Mouse (Mus musculus) CH12.LX (cell line): ENCODE measurements around the gene Mapkapk2. TPM values are rescaled to one million over a fixed set of nuclear protein-coding genes. Genes with fewer than 3 reads are reported as not detected.
A peak's percentile ranks its signal among the peaks of the same experiment; 100 is the strongest.

ENCODE experiments used
- DNase-seq: peaks from one replicate; pipeline ENCODE4 v3.0.0-alpha.2; 2013; ENCODE audit errors: extremely low read depth
- H3K27ac ChIP-seq: 2 replicates; pipeline ENCODE4 v1.5.1; 2012; ENCODE audit warnings: low read depth, mild to moderate bottlenecking, control low read depth, moderate library complexity; ENCODE audit not compliant: insufficient read depth
- H3K27me3 ChIP-seq: replicated peaks from 2 replicates; pipeline ENCODE3; 2012; ENCODE audit warnings: inconsistent platforms
- H3K36me3 ChIP-seq, 2 experiments: replicated peaks in 1 of 2; 2 replicates each; pipeline versions ENCODE3 to v1.6.1; 2012; ENCODE audit warnings: inconsistent platforms in 1 of 2, low read length in 1 of 2, mild to moderate bottlenecking in 1 of 2, mixed read lengths in 1 of 2, moderate library complexity in 1 of 2; ENCODE audit not compliant: control insufficient read depth in 1 of 2, insufficient read depth in 1 of 2
- H3K4me1 ChIP-seq, 2 experiments: 2 replicates each; pipeline ENCODE4 v1.6.1; 2012; ENCODE audit warnings: inconsistent platforms in 1 of 2, moderate library complexity in 1 of 2; ENCODE audit not compliant: insufficient read depth in 2 of 2, control insufficient read depth in 1 of 2
- H3K4me2 ChIP-seq: 2 replicates; pipeline ENCODE4 v1.6.1; 2012; ENCODE audit warnings: low read depth, mild to moderate bottlenecking, control low read depth; ENCODE audit not compliant: poor library complexity, insufficient read depth, severe bottlenecking
- H3K4me3 ChIP-seq, 3 experiments: fragments of 150-350 bp in 1 of 3; sonication (generic) in 1 of 3; replicated peaks in 1 of 3; 2 replicates each; pipeline versions ENCODE3 to v1.5.1; 2011 to 2012; ENCODE audit warnings: low read depth in 2 of 3, low read length in 2 of 3, mild to moderate bottlenecking in 2 of 3, moderate library complexity in 2 of 3, control low read depth in 1 of 3, improper control_type of control experiment in 1 of 3, inconsistent platforms in 1 of 3, mixed read lengths in 1 of 3; ENCODE audit not compliant: poor library complexity in 1 of 3
- H3K79me2 ChIP-seq: replicated peaks from 2 replicates; pipeline ENCODE4 v1.6.1; 2012; ENCODE audit warnings: mild to moderate bottlenecking, moderate library complexity; ENCODE audit not compliant: control insufficient read depth, poor library complexity, insufficient read depth, severe bottlenecking; ENCODE audit errors: extremely low read depth
- H3K9ac ChIP-seq: 2 replicates; pipeline ENCODE4 v1.6.1; 2012; ENCODE audit warnings: low read depth, mild to moderate bottlenecking, control low read depth, moderate library complexity; ENCODE audit not compliant: insufficient read depth
- H3K9me3 ChIP-seq: replicated peaks from 2 replicates; pipeline ENCODE3; 2012; ENCODE audit warnings: low read length, inconsistent platforms, mixed read lengths
- CHD2 ChIP-seq: IDR thresholded peaks from 2 replicates; pipeline ENCODE4 v1.6.1; 2011; ENCODE audit warnings: low read length, improper control_type of control experiment
- E2F4 ChIP-seq: IDR thresholded peaks from 2 replicates; pipeline ENCODE4 v1.6.1; 2011; ENCODE audit warnings: low read depth, low read length, improper control_type of control experiment; ENCODE audit not compliant: insufficient replicate concordance
- ELF1 ChIP-seq: IDR thresholded peaks from 2 replicates; pipeline ENCODE4 v1.6.1; 2014; ENCODE audit warnings: low read depth, mild to moderate bottlenecking, inconsistent platforms, low read length, improper control_type of control experiment
- GABPA ChIP-seq: IDR thresholded peaks from 2 replicates; pipeline ENCODE4 v1.6.1; 2012; ENCODE audit warnings: low read depth, low read length, improper control_type of control experiment, inconsistent platforms; ENCODE audit not compliant: insufficient replicate concordance
- HCFC1 ChIP-seq: IDR thresholded peaks from 2 replicates; pipeline ENCODE4 v1.6.1; 2012; ENCODE audit warnings: low read depth, mild to moderate bottlenecking, inconsistent platforms, low read length, improper control_type of control experiment
- IRF4 ChIP-seq: IDR thresholded peaks from 2 replicates; pipeline ENCODE4 v1.6.1; 2014; ENCODE audit warnings: low read depth, mild to moderate bottlenecking, inconsistent platforms, low read length, improper control_type of control experiment
- JUN ChIP-seq: IDR thresholded peaks from 2 replicates; pipeline ENCODE4 v1.6.1; 2011; ENCODE audit warnings: low read depth, mild to moderate bottlenecking, low read length, improper control_type of control experiment, moderate library complexity; ENCODE audit not compliant: insufficient read depth
- MAX ChIP-seq: IDR thresholded peaks from 2 replicates; pipeline ENCODE4 v1.6.1; 2011; ENCODE audit warnings: low read length, improper control_type of control experiment
- MAZ ChIP-seq: IDR thresholded peaks from 2 replicates; pipeline ENCODE4 v1.6.1; 2012; ENCODE audit warnings: low read depth, mild to moderate bottlenecking, inconsistent platforms, low read length, improper control_type of control experiment, moderate library complexity
- NELFE ChIP-seq: IDR thresholded peaks from 2 replicates; pipeline ENCODE4 v1.6.1; 2011; ENCODE audit warnings: low read depth, low read length, improper control_type of control experiment
- NRF1 ChIP-seq: IDR thresholded peaks from 2 replicates; pipeline ENCODE4 v1.6.1; 2014; ENCODE audit warnings: low read depth, mild to moderate bottlenecking, inconsistent platforms, low read length, improper control_type of control experiment, moderate library complexity
- PAX5 ChIP-seq: IDR thresholded peaks from 2 replicates; pipeline ENCODE4 v1.6.1; 2012; ENCODE audit warnings: low read length, inconsistent platforms, mixed read lengths
- POLR2A ChIP-seq: IDR thresholded peaks from 2 replicates; pipeline ENCODE4 v1.6.1; 2011; ENCODE audit warnings: low read depth, mild to moderate bottlenecking, improper control_type of control experiment, low read length
- POLR2AphosphoS2 ChIP-seq: IDR thresholded peaks from 2 replicates; pipeline ENCODE4 v1.6.1; 2011; ENCODE audit warnings: low read depth, low read length, improper control_type of control experiment
- RCOR1 ChIP-seq: conservative IDR thresholded peaks from 2 replicates; pipeline ENCODE4 v1.6.1; 2012; ENCODE audit warnings: low read depth, mild to moderate bottlenecking, inconsistent platforms, low read length, improper control_type of control experiment
- SIN3A ChIP-seq: IDR thresholded peaks from 2 replicates; pipeline ENCODE4 v1.6.1; 2012; ENCODE audit warnings: low read length, improper control_type of control experiment, inconsistent platforms
- TBP ChIP-seq: conservative IDR thresholded peaks from 2 replicates; pipeline ENCODE4 v1.6.1; 2011; ENCODE audit warnings: low read depth, low read length, improper control_type of control experiment
- USF1 ChIP-seq: IDR thresholded peaks from 2 replicates; pipeline ENCODE4 v1.6.1; 2014; ENCODE audit warnings: low read depth, mild to moderate bottlenecking, inconsistent platforms, low read length, improper control_type of control experiment
- USF2 ChIP-seq: conservative IDR thresholded peaks from 2 replicates; pipeline ENCODE4 v1.6.1; 2011; ENCODE audit warnings: low read depth, low read length, improper control_type of control experiment
- ZC3H11A ChIP-seq: IDR thresholded peaks from 2 replicates; pipeline ENCODE4 v1.6.1; 2012; ENCODE audit warnings: low read depth, mild to moderate bottlenecking, inconsistent platforms, low read length, improper control_type of control experiment
- ZMIZ1 ChIP-seq: IDR thresholded peaks from 2 replicates; pipeline ENCODE4 v1.6.1; 2012; ENCODE audit warnings: low read depth, mild to moderate bottlenecking, inconsistent platforms, low read length, improper control_type of control experiment
- ZNF384 ChIP-seq: IDR thresholded peaks from 2 replicates; pipeline ENCODE4 v1.6.1; 2012; ENCODE audit warnings: low read depth, low read length, improper control_type of control experiment, inconsistent platforms
- dilution Hi-C: fragments of 300-500 bp; cut with MboI; formaldehyde crosslinking; loops from 2 replicates; pipeline ENCODE4 v1.14.3; 2020; ENCODE audit warnings: low sequenced_read_pairs; ENCODE audit not compliant: extremely low pct_unique_long_range_greater_than_20kb, extremely low pct_ligation_motif_present
- in situ Hi-C: fragments of 300-500 bp; cut with MboI; formaldehyde crosslinking; loops from 3 replicates; pipeline ENCODE4 v1.14.3; 2019; ENCODE audit warnings: low sequenced_read_pairs, low pct_ligation_motif_present, low pct_unique_long_range_greater_than_20kb, mixed read lengths
- polyA plus RNA-seq: library from polyadenylated mRNA; unstranded; fragments of >175 nt; gene quantifications from 2 replicates; pipeline ENCODE4 v1.2.1, GENCODE M21; 2012; ENCODE audit warnings: low read depth; ENCODE audit not compliant: insufficient read length
- total RNA-seq, 2 experiments: library from RNA; depleted of rRNA; stranded (reverse); fragments of 300-350 nt in 1 of 2; fragments of >200 nt in 1 of 2; gene quantifications; 2 replicates each; pipeline ENCODE4 v1.2.3; 2012 to 2014

Gene Mapkapk2
- total and polyA plus RNA-seq, 3 experiments, result 55.0 to 63.5 (median 62.9) TPM

GRCm38 (mm10) chr1:131046607-131047006 lies 51.0 kb downstream of the Mapkapk2 start (continued):
- TF ChIP-seq TBP (peak; percentile 95), MAZ (peak; percentile 58), MAX (peak; percentile 84), ZNF384 (no peak; the same call in 1 of the 2 replicates), ZC3H11A (no peak), GABPA (no peak), ZMIZ1 (no peak), HCFC1 (no peak)
- TF ChIP-seq, all 38 proteins: peak for 19

GRCm38 (mm10) chr1:131045723-131046355 lies 51.8 kb downstream of the Mapkapk2 start:
- Histone ChIP-seq H3K4me1 (peaks cover 33 to 79% of the 10 kb centered on the region in 2 experiments), H3K4me3 (no peak overlapping the region), H3K27me3 (no peaks in the 10 kb centered on the region), H3K9me3 (peaks cover 7% of the 10 kb centered on the region), H3K27ac (peak overlapping the region; percentile 87), H3K79me2 (no peaks in the 10 kb centered on the region), H3K9ac (peak overlapping the region; percentile 12; the same call in 1 of the 2 replicates), H3K4me2 (0 out of 2 replicates have a peak overlapping the region, but pooled peaks have one; percentile 62), H3K36me3 (no peaks in the 10 kb centered on the region)
- DNase-seq, result no peak
- no peak for TF ChIP-seq USF1
- no peak for TF ChIP-seq USF2
- no peak for TF ChIP-seq PAX5
- no peak for TF ChIP-seq HCFC1
- in situ Hi-C loops (no loop called here), dilution Hi-C loops (no loop called here)

GRCm38 (mm10) chr1:131043636-131044035 lies 54.0 kb downstream of the Mapkapk2 start:
- Histone ChIP-seq H3K27ac (no peak overlapping the region), H3K36me3 (no peaks in the 10 kb centered on the region), H3K4me3 (no peak overlapping the region), H3K9me3 (peaks cover 7% of the 10 kb centered on the region), H3K9ac (no peak overlapping the region), H3K79me2 (no peaks in the 10 kb centered on the region), H3K4me2 (no peak overlapping the region), H3K4me1 (peaks cover 30 to 80% of the 10 kb centered on the region in 2 experiments), H3K27me3 (no peaks in the 10 kb centered on the region)
- TF ChIP-seq POLR2AphosphoS2 (no peak), CHD2 (no peak), MAZ (no peak), NELFE (no peak), JUN (no peak), GABPA (no peak), E2F4 (no peak), USF1 (no peak), ELF1 (no peak), IRF4 (no peak), SIN3A (no peak), NRF1 (no peak), POLR2A (no peak), RCOR1 (no peak), MAX (no peak)
- DNase-seq, result no peak
- dilution Hi-C loops (no loop called here), in situ Hi-C loops (no loop called here)
